In the genomic region with DNA sequence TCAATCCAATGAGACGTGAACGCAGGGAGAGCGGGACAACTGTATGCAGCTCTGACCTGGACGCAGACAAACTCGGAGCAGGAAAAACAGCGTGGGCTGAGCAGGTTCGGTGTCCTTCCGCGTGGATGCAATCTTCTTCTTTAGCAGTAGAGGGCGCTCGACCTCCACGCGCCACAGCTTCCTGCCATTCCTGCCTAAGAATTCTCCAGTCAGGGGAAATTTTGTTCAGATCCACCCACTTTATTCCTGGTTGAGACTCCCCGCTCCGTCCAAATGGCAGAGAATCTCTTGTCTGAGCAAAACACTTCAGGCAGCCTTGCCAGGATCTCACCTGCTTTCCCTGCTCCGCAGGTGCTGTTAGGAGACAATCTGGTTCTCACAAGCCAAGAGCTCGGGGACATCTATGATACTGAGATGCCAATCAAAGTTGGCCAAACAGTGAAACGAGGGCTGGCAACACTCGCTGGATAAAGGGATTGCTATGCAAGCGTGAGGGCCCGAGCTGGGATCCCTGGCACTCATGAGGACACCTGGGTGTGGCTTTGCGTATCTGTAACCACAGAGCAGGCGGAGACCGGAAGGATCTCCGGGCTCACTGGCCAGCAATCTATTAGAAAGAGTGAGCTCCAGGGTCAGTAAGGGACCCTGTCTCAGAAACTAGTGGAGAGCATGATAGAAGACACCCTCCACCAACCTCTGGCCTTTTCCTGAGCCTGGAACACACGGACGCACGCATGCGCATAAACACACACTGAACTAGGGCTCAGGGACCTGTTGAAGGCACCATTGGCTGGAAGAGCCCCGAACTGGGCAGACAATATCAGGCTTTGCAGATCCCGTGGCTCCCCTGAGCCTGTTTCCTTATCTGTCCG, we compare ENCODE assay signal across 8 mouse cellular contexts. TPM values are rescaled to one million over a fixed set of nuclear protein-coding genes. Genes with fewer than 3 reads are reported as not detected.
A peak's percentile ranks its signal among the peaks of the same experiment; 100 is the strongest.
DNase-seq lines count a peak whose midpoint lies in the region; ATAC-seq and TF ChIP-seq lines count a peak whose summit lies in the region.

No protein-coding gene starts in this region.

- TF ChIP-seq CTCF in intestine, postnatal 0 days (IDR thresholded peaks at IDR 0.05; ENCODE audit: low read depth), result peak; percentile 96

- ATAC-seq in granulocyte monocyte progenitor cell, adult 5-6 weeks (replicated peaks; ENCODE audit: poor library complexity, severe bottlenecking), result peak; percentile 69
- peak; percentile 54 for ATAC-seq in intestine, postnatal 0 days
- peak; percentile 48 for ATAC-seq in midbrain, embryonic 11.5 days (ENCODE audit: low FRiP score)

- no peaks in the 10 kb centered on the region for H3K9me3 ChIP-seq in embryonic facial prominence, embryonic 10.5 days
- H3K9me3 ChIP-seq in intestine, postnatal 0 days (ENCODE audit: control insufficient read depth), result no peaks in the 10 kb centered on the region
- H3K9me3 ChIP-seq in midbrain, embryonic 11.5 days (ENCODE audit: control insufficient read depth, low read length), result no peaks in the 10 kb centered on the region

- H3K27ac ChIP-seq in embryonic facial prominence, embryonic 10.5 days (replicated peaks), result peak overlapping the region; percentile 16
- H3K27ac ChIP-seq in intestine, postnatal 0 days (ENCODE audit: low read depth, low read length), result peak overlapping the region; percentile 86
- no peak overlapping the region for H3K27ac ChIP-seq in midbrain, embryonic 11.5 days (ENCODE audit: low read depth, low read length)

- no peaks in the 10 kb centered on the region for H3K36me3 ChIP-seq in embryonic facial prominence, embryonic 10.5 days (replicated peaks)
- H3K36me3 ChIP-seq in intestine, postnatal 0 days (ENCODE audit: control insufficient read depth, insufficient read depth), result peaks cover 7% of the 10 kb centered on the region; the same call in 1 of the 2 replicates
- H3K36me3 ChIP-seq in midbrain, embryonic 11.5 days (ENCODE audit: control insufficient read depth, insufficient read depth, low read length), result no peaks in the 10 kb centered on the region

- intact Hi-C loops in left cerebral cortex, postnatal 4 days (cut with DNase I), result loop anchor here (2.0 kb wide), 1 partner anchor 103 kb away; no protein-coding TSS in a partner anchor

- H3K4me2 ChIP-seq in intestine, postnatal 0 days (replicated peaks; ENCODE audit: low read depth), result peak overlapping the region; percentile 74
- peak overlapping the region; percentile 76 for H3K4me2 ChIP-seq in midbrain, embryonic 11.5 days

- H3K4me1 ChIP-seq in embryonic facial prominence, embryonic 10.5 days, result peaks cover 18% of the 10 kb centered on the region
- H3K4me1 ChIP-seq in intestine, postnatal 0 days (replicated peaks; ENCODE audit: control insufficient read depth, insufficient read depth, low read length), result no peaks in the 10 kb centered on the region
- H3K4me1 ChIP-seq in midbrain, embryonic 11.5 days (ENCODE audit: control insufficient read depth, insufficient read depth, low read length), result peaks cover 3% of the 10 kb centered on the region; the same call in 1 of the 2 replicates

- no peaks in the 10 kb centered on the region for H3K27me3 ChIP-seq in embryonic facial prominence, embryonic 10.5 days (replicated peaks; ENCODE audit: low read depth, poor library complexity, severe bottlenecking)
- H3K27me3 ChIP-seq in intestine, postnatal 0 days (replicated peaks; ENCODE audit: control insufficient read depth, insufficient read depth, low read length), result no peaks in the 10 kb centered on the region
- no peaks in the 10 kb centered on the region for H3K27me3 ChIP-seq in midbrain, embryonic 11.5 days (ENCODE audit: control insufficient read depth, insufficient read depth, low read length)

- peak overlapping the region; percentile 59 for H3K4me3 ChIP-seq in embryonic facial prominence, embryonic 10.5 days
- peak overlapping the region; percentile 34 for H3K4me3 ChIP-seq in intestine, postnatal 0 days (ENCODE audit: low read depth, low read length)
- peak overlapping the region; percentile 20 for H3K4me3 ChIP-seq in midbrain, embryonic 11.5 days (ENCODE audit: low read depth, low read length)

- 5% methylated on average over 32 of the region's 32 CpGs for WGBS in embryonic facial prominence, embryonic 10.5 days
- 12% methylated on average over 32 of the region's 32 CpGs for WGBS in intestine, postnatal 0 days
- 4% methylated on average over 32 of the region's 32 CpGs for WGBS in midbrain, embryonic 11.5 days

- peak; percentile 61 for DNase-seq in 3134 (ENCODE audit: extremely low read depth, insufficient read length, low spot score)
- DNase-seq in adrenal gland, postnatal 14 days, result peak; percentile 81
- peak; percentile 74 for DNase-seq in embryonic facial prominence, embryonic 10.5 days (ENCODE audit: low spot score)
- peak; percentile 60 for DNase-seq in left cerebral cortex, postnatal 4 days
- peak; percentile 95 for DNase-seq in midbrain, embryonic 11.5 days (ENCODE audit: low spot score, missing footprints)
- DNase-seq in right cerebral cortex, postnatal 4 days, result peak; percentile 56

- H3K9ac ChIP-seq in intestine, postnatal 0 days (ENCODE audit: low read depth, low read length), result peak overlapping the region; percentile 42
- H3K9ac ChIP-seq in midbrain, embryonic 11.5 days (ENCODE audit: low read length), result peak overlapping the region; percentile 36

RNA-seq across cellular contexts. Expression of gene Hnf1a, which starts 8.6 kb away (rescaled TPM):
- total RNA-seq in adrenal gland, postnatal 14 days (2021), result 0.26 and 2.0 TPM in 2 replicates
- polyA plus RNA-seq in embryonic facial prominence, embryonic 10.5 days (2016; fragmentation: Nextera tagmentation; extraction: Ambion mirVana), result 0.06 TPM in 2 replicates
- not detected in 2 replicates for total RNA-seq in granulocyte monocyte progenitor cell, adult 5-6 weeks (2014; fragmentation: Nextera tagmentation)
- total RNA-seq in granulocyte monocyte progenitor cell, adult 5-6 weeks (2017), result not detected in 2 replicates
- 15.9 and 16.1 TPM in 2 replicates for polyA plus RNA-seq in intestine, postnatal 0 days (2015; fragmentation: Nextera tagmentation; extraction: Ambion mirVana)
- not detected for total RNA-seq in left cerebral cortex, postnatal 4 days (2021)
- not detected in 2 replicates for polyA plus RNA-seq in midbrain, embryonic 11.5 days (2014; fragmentation: Nextera tagmentation; extraction: Ambion mirVana)

RNA-seq across cellular contexts. Expression of gene Sppl3, which starts 31.5 kb away (rescaled TPM):
- total RNA-seq in adrenal gland, postnatal 14 days (2021), result 54.8 and 59.2 TPM in 2 replicates
- 12.5 and 13.1 TPM in 2 replicates for polyA plus RNA-seq in embryonic facial prominence, embryonic 10.5 days (2016; fragmentation: Nextera tagmentation; extraction: Ambion mirVana)
- total RNA-seq in granulocyte monocyte progenitor cell, adult 5-6 weeks (2014; fragmentation: Nextera tagmentation), result 42.8 and 43.9 TPM in 2 replicates
- total RNA-seq in granulocyte monocyte progenitor cell, adult 5-6 weeks (2017), result 21.7 and 26.5 TPM in 2 replicates
- 19.5 and 20.8 TPM in 2 replicates for polyA plus RNA-seq in intestine, postnatal 0 days (2015; fragmentation: Nextera tagmentation; extraction: Ambion mirVana)
- total RNA-seq in left cerebral cortex, postnatal 4 days (2021), result 100 to 1,000 TPM; 114 to 125 TPM
- 21.7 and 23.6 TPM in 2 replicates for polyA plus RNA-seq in midbrain, embryonic 11.5 days (2014; fragmentation: Nextera tagmentation; extraction: Ambion mirVana)

RNA-seq across cellular contexts. Expression of gene 2210016L21Rik, which starts 37.5 kb away (rescaled TPM):
- 36.2 and 36.3 TPM in 2 replicates for total RNA-seq in adrenal gland, postnatal 14 days (2021)
- 45.4 and 47.7 TPM in 2 replicates for polyA plus RNA-seq in embryonic facial prominence, embryonic 10.5 days (2016; fragmentation: Nextera tagmentation; extraction: Ambion mirVana)
- 9.0 and 12.3 TPM in 2 replicates for total RNA-seq in granulocyte monocyte progenitor cell, adult 5-6 weeks (2014; fragmentation: Nextera tagmentation)
- 10.7 and 14.2 TPM in 2 replicates for total RNA-seq in granulocyte monocyte progenitor cell, adult 5-6 weeks (2017)
- polyA plus RNA-seq in intestine, postnatal 0 days (2015; fragmentation: Nextera tagmentation; extraction: Ambion mirVana), result 55.6 and 56.5 TPM in 2 replicates
- total RNA-seq in left cerebral cortex, postnatal 4 days (2021), result 100 to 1,000 TPM; 141 to 152 TPM
- polyA plus RNA-seq in midbrain, embryonic 11.5 days (2014; fragmentation: Nextera tagmentation; extraction: Ambion mirVana), result 43.5 and 46.3 TPM in 2 replicates

RNA-seq across cellular contexts. Expression of gene Oasl1, which starts 56.4 kb away (rescaled TPM):
- 0.83 and 1.5 TPM in 2 replicates for total RNA-seq in adrenal gland, postnatal 14 days (2021)
- polyA plus RNA-seq in embryonic facial prominence, embryonic 10.5 days (2016; fragmentation: Nextera tagmentation; extraction: Ambion mirVana), result 0.24 TPM in 1 of 2 replicates, not detected in the other
- total RNA-seq in granulocyte monocyte progenitor cell, adult 5-6 weeks (2014; fragmentation: Nextera tagmentation), result 5.2 and 5.4 TPM in 2 replicates
- total RNA-seq in granulocyte monocyte progenitor cell, adult 5-6 weeks (2017), result 0.73 and 1.8 TPM in 2 replicates
- polyA plus RNA-seq in intestine, postnatal 0 days (2015; fragmentation: Nextera tagmentation; extraction: Ambion mirVana), result 20.1 and 25.5 TPM in 2 replicates
- not detected for total RNA-seq in left cerebral cortex, postnatal 4 days (2021)
- not detected in 2 replicates for polyA plus RNA-seq in midbrain, embryonic 11.5 days (2014; fragmentation: Nextera tagmentation; extraction: Ambion mirVana)
